Mouse (Mus musculus) spleen, postnatal 10 days (tissue): ENCODE measurements around the gene Srrm3.

Experiments
- DNase-seq, 2 experiments: peaks; one replicate each; pipeline ENCODE4 v3.0.0; 2021 to 2022; ENCODE audit warnings: low spot score in 2 of 2

The Srrm3 gene

DNA sequence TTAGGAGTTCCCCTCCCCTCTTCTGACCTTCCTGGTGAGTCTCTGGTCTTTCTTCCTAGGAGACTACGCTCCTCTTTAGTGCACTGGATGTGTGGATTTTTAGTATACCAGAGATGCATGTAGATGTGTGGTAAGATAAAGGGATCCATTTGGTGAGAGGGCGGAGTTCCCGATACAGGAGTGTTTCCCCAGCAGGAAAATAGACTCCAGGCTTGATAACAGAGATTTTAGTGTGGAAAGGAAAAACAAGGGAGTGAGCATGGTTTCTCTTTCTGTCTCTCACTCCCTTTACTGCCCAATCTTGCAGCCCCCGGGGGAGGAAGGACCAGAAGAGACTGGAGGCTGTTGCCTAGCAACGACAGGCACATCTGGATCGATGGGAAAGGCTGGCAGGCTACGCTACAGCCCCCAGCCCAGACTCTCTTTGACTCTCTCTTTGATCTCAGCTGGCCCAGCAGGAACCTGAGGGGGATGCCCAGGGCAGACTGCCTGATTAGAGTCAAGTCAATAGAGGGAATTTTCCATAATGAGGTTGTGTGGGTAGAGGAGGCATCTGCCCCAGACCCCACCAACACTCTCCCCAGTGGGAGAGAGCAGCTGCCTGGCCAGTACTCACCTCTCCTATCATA, 15.7 kb downstream of the Srrm3 start:
- DNase-seq = no peak

DNA sequence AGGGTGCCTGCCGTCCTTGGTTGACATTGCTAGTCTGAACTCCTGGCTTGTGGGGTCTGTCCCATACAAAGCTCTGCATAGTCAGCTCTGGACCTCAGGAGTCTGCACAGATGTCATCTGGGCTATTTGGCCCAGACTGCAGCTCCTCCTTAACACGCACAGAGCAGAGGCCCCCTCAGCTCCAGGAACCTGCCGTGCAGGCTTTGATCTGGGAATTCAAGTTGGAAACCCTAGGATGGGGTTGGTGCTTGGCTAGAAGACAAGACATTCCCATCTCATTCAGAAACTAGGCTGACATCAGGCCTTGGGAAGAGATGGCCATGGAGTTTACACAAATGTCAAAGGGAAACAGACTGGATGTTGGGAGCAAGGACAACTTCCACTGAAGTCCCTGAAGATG, 17.8 kb downstream of the Srrm3 start:
- no peak for DNase-seq

DNA sequence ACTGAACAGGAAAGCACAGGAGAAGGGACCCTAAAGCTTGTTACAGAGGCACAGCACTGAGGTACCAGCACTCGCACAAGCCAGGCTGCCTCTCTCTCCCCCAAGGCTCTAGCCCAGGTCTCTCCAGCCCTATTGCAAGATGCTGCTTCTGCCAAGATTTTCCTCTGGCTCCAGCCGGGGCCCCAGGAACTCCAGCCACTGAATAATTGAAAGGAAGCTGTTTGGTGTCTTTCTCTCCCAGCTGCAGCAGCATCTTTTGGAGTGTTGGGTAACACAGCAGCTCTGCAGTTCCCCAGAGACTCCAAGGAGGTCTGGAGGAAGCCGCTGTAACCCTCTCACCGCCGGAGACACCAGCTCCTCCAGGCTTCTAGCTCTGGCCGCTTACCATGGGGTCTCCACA, 19.5 kb downstream of the Srrm3 start:
- no peak for DNase-seq

DNA sequence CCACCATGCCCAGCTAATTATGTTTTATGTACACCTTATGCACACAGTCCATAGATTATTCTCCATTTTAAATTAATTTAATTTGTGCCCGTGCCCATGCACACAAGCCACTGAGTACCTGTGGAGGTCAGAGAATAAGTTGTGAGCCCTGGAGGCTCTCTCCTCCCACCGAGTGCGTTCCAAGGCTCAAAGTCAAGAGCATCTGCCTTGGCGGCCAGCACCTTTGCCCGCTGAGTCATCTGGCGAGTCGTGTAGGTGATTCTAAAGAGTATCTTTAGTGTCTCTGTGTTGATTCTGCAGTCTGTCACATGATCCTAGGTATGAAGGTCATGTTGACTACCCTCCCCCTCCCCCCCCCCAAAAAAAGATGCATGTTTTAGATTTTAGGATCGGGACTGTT, 22.7 kb downstream of the Srrm3 start:
- DNase-seq = no peak

DNA sequence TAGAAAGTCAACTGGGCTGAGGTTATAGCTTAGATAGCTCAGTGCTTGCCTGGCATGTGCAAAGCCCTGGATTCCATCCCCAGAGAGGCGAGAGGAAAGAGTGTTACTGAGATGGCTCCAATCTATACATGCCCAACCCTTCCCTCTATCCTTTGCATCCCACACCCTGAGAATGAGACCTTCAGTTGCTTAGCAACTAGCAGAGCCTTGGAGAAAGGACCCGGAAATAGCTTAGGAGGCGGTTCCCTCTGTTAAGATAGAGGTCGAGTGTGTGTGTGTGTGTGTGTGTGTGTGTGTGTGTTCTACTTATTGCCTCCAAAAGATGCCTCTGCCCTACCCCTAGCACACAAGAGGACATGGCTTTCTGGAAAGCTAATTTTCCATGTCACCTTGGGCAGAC, 26.0 kb downstream of the Srrm3 start:
- DNase-seq = no peak

DNA sequence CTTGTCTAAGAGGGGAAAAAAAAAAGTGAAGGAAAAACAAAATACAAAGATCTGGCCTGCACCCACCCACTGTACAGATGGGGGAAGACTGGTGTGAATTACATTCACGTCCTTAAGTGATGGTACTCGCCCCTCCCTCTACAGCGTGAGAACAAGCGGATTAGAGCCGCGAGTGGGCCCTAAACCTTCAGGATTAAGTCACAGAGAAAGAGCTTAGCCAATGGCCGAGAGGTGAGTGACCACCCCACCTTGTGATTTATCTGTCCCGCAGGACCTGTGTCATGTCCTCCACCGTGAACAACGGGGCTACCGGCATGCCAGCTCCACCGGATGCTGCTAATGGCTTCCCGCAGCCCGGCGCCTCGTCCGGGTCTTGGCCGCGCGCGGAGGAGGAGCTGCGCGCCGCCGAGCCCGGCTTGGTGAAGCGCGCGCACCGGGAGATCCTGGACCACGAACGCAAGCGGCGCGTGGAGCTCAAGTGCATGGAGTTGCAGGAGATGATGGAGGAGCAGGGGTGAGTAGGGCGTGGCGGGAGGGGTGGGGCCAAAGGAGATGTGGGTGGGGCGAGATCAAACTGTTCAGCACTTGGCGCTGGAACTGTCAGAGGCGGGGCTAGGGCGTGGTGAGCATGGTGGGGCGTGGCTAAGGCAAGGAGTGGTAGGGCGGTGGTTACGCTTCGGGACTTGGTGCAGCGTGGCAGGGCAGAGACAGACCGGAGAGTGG, 28.2 kb downstream of the Srrm3 start:
- DNase-seq = peak; percentile 33 to 82

DNA sequence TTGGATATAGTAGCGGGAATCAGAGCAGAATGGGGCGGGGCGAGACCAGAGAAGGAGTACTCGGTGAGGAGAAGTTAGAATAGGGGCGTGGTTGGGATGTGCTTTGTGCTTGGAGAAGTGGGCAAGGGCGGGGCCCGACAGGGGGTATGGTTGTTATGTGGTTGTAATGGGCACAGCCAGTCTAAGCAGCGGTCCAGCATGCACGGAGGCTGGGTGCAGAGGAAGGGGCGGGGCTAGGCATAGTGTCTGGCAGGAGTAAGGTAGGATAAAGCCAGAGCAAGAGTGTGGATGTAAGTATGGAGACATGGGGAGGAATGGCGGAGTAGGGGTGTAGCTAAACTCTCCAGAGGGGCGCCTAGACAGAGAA, 28.8 kb downstream of the Srrm3 start:
- DNase-seq = no peak

DNA sequence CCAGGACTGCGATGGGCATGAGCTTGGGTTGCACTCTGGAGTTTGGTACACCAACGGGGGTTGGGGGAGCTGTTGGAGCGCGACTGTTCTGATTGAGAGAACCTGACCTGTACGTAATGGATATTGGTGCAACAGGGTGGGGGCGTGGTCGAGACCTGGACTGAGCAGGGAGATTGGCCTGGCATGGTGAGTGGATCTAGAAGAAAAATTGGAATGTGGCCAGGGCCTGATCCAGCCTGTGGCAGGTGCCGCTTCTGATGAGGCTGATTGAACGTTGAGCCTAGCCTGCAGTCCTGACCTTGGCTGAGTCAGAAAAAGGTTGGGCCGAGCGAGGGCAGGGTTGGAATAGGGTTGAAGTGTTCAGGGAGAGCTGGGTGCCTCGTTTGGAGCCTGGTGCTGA, 29.3 kb downstream of the Srrm3 start:
- no peak for DNase-seq

DNA sequence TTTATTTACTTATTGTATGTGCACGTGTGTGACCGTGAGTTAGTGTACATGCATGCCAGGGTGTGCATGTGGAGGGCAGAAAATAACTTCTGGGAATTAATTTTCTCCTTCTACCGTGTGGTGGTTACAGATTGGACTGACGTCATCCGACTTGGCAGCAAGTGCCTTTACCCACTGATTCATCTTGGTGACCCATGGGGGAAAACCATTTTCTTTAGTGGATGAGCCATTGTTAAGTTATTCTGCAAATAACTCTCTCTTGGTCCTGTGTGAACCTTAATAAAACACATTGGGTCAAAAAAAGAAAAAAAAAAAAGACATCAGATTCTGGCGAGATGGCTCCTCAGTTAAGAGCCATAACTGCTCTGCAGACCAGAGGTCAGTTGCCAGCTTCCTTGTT, 35.0 kb downstream of the Srrm3 start:
- DNase-seq = no peak

DNA sequence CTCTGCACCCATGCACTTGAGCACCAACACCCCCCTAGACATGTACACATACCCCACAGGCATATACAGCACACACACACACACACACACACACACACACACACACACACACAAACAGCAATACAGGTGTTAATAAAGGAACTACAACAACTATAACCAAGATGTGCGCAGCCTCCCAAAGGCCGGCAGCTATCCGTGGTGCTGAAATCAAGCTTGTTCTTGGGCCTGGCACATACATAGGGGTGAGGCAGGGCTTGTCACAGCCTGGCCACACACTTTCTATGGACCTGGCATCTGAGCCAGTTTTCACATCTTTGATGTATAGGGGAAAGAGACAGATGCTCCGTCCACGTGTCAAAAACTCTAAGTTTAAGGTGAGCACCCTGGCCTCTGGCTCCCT, 36.7 kb downstream of the Srrm3 start:
- DNase-seq = peak in 1 of 2 experiments; percentile 64

DNA sequence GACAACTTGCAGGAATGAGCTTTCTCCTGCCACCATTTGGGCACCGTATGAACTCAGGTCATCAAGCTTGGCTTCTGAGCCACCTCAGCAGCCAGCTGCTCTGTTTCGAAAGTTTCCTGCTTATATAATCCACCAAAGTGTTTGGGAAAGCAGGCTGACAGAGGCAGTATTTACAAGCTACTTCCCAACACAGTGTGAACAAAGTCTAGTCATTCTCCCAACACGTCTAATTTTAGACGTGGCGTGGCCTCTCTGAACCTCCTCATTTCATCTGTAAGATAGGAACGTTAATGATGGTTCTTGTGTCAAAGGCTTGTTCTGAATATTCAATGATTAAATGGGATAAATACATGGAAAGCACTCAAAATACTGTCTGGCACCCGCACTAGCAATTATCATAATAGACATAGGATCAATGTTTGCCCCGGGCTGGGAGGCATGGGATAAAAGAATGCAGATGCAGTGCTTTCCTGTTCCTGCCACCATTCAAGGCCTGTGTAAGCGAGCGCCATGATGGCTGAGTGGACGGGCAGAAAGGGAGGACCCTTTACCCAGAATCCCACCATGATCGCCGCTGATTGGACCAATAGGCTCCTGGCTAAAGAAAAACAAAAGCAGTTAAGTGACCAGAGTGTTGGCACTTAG, 39.1 kb downstream of the Srrm3 start:
- DNase-seq = no peak

DNA sequence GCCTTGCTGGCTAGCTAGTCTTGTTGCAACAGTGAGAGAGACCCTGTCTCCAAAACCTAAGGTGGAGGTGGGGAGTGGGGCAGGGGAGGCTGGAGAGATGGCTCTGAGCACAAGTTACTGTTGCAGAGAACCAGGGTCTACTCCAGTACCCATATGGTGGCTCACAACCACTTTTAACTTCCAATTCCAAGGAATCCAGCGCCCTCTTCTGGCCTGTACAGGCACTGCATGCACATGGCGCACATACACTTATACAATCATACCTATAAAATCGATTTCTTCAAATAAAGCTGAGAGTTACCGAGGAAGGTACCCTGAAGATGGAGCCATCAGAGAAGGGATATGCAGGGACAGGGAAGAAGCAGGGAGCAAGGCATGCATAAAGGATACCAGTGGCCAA, 40.8 kb downstream of the Srrm3 start:
- DNase-seq = no peak

DNA sequence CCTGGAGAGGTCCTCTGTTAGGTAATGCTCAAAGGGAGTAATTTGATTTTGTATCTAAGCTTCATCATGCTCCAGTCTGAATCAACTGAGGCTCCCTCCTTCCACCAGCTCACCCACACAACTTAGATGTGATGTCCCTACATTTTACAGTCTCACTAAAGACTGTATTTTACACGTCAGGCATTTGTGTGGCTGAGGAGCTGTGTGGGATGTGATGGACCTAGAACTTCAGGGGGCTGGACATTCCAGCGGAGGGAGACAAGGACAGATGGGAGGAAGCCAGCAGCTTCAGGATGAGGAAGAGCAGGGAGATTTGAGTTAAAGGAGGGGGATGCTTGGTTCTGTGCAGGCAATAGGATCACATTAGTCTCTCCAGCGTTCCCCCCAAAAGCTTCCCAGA, 41.2 kb downstream of the Srrm3 start:
- DNase-seq = no peak

DNA sequence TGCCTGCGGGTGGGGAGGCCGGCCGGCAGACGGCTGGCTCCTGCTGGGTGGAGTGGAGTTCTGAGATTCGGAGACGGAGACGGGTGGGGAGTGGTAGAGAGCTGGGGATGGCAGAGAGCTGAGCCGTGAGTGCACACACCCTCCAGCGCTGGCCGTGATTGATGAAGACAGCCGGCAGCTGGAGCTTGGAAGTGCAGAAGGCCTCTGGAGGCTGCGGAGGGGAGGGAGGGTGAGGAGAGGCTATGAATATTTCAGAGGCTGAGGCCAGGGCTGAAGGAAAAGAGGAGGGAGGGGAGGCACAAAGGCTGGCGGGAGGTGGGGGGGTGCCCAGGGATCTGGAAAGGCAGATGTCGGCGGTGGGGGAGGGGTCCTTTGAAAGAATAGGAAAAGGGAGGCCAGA, 44.3 kb downstream of the Srrm3 start:
- DNase-seq = no peak

DNA sequence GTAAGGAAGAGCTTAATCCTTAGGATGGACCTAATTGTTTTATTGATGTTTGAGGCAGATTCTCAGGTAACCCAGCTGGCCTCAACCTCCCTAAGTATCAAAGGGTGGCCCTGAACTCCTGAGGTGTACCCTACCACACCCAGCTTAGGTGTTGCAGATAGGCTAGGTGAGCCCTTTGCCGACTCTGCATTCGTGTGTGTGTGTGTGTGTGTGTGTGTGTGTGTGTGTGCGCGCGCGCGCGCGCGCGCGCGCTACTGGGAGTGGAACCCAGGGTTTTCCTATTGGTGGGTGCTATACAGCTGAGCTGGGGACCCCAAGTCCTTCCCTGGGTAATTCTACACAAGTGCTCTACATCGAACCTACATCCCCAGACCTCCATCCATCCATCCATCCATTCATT, 44.8 kb downstream of the Srrm3 start:
- DNase-seq = no peak

DNA sequence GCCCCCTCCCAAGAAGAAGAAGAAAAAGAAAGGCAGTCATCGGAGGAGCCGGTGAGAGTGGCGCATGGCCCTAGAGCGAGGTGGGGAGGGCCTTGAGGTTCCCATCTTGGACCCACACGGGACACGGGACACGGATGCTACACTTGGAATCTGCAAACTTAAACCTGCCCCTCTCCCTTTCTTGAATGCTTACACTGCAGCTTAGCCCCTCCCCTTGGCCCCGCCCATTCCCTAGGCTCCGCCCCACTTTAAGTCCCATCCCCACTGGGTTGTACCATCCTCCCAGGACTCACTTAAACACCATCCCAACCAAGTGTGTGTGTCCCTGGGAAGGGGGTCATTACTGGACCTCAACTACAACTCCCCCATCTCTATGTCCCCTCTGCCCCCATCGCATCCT, 45.7 kb downstream of the Srrm3 start:
- no peak for DNase-seq

DNA sequence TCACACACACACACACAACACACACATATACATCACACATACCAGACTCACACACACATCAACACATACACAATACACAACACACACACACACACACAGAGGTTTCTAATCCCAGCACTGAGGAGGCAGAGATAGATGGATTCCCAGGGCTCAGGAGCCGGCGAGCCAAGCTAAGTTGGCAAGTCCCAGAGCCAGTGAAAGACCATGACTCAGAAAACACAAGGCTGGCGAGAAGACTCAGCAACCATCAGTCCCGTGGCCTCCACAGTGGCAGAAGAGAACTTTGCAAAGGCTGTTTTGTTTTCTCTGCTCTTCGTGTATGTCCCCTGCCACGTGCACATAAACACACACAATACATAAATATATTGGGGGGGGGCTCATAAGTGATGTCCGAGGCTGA, 47.0 kb downstream of the Srrm3 start:
- DNase-seq = no peak

DNA sequence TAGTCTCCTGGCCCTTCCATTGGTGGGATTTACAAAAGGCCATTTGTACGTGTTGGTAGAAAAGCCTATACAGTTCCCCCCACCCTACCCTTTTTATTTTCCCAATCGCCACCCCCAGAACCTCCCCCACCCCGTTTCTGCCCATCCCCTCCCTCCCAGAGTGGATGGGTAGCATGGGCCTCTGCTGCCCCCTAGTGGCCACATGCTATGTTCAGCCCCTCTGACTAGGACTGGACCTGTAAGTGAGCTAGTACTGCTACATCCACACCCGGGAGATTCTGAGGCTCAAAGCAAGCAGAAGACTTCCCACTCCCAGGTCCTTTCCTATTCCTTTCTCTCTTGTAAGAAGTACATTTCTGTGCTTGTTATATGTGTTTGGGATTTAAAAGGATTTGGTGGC, 48.5 kb downstream of the Srrm3 start:
- DNase-seq = peak; percentile 51 to 81

DNA sequence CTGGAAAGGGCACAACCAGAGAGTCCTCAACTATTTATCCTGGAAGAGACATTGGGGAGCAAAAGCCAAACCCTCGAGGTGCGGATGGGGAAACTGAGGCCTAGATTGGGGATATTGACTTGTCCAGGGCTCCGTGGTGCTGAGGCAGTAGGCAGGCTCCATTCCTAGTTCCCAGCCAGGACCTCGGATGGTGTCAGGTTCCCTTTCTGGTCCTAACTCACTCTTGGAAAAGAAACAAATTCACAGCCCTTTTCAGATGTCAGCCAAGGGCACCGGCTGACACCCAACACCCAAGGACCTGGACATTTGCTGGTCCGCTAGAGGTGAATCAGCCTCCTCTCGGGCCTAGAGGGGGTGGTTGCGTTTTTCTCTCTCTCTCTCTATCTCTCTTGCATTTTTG, 60.0 kb downstream of the Srrm3 start:
- DNase-seq = no peak

DNA sequence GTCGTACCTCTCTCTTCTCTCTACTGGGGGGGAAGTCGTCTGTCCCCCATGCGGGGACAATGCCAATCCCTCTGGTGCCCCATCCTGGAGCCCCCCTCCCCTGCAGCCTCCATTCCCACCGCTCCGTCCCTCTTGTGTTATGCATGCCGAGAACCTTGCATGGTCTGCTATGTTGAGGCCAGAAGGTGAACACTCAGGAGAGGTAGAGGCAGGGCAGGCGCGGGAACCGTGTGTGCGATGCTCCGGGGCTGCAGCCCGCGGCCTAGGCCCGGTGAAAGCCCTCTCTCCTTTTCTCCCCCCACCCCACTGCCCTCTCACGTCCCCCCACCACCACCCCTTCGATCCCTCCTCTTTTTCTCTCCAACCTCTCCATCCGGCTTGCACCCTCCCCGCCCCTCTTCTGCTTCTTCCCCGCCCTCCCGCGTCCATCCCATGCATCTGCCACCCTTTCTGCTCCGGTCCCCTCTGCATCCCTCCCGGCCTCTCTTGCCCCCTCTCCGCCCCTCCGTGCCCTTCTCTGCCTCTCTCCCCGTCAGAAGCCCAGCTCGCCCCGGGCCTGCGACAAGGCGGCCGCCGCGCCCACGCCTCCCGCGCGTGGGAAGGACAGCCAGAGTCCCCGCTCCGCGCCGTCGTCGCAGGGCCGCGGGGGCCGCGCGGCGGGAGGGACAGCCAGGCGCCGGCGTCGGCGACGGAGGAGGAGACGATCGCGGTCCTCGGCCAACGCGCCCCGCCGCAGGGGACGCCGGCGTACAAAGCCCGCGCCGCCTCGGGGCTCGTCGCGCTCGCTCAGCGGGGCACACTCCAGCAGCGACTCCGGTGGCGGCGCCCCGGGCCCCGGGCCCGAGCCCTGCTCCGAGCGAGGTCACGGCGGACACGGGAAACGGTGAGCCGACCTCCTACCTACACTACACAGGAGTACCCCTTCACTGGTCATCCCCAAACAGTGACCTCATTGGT, 61.2 kb downstream of the Srrm3 start:
- DNase-seq = no peak

DNA sequence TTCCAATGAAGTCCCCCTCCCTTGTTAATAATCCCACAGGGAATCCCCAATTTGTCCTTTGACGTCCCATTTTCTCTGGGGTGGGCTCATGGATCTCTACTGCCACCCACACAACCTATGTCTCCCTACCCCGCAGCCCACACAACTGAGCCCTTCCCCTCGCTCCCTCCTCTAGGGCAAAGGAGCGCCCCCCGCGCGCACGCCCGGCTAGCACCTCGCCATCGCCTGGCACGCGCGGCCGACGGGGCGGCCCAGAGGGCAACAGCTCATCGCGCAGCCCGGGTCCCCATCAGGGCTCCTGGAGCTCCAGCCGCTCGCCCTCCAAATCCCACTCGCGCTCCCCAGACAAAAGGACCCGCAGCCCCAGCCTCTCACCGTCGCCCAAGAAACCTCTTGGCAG, 62.0 kb downstream of the Srrm3 start:
- DNase-seq = no peak

DNA sequence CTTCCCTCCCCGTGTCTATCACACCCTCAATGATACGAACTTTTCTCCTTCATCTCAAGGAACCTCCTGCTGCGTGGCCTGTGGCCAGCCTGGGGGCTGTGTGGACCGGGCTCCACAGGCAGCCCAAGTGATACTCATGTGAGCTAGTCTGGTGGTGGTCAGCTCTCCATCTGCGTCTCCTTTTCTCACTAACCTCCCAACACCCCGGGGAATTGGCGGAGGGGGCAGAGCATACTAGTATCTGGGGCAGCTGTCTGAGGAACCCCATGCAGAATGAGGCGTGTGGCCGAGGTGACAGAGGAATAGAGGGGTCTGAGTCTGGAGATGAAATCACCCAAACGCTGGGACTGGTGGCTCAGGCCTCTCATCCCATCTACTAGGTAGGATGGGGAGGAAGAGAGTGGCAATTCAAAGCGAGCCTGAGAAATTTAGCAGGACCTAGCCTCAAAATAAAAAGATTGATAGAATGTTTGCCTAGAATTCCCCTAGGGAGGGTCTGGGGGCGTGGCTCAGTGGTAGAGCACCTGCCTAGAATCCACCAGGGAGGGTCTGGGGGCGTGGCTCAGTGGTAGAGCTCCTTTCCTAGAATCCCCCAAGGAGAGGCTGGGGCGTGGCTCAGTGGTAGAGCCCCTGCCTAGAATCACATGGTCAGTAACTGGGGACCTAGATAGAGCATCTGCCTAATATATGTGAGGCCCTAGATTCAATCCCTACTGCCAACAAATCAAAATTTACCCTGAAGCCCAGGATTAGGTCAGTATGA, 63.2 kb downstream of the Srrm3 start:
- no peak for DNase-seq
